Mouse (Mus musculus): Measurements from ENCODE around the gene P2rx6.

DNA sequence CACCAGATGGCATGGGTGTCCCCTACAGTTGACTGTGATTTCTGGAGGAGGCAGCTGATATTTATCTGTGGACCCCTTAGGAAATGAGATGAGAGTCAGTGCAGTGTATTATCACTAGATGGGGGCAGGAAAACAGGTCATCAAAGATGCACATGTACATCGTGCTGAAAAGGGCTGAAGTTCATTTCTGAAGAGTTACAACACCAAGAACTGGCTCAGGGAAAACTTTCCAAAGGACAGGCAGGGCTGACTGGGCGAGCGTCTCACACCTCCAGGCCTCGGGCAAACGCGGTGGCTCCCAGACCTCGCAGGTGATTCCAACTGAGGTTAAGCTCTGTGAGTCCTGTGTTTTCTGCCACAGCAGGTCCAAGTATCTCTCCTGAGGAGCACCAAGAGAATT, 8.8 kb upstream of the P2rx6 start:
- TF ChIP-seq EP300 (IDR thresholded peaks at IDR 0.05) (no peak), CTCF (IDR thresholded peaks at IDR 0.05) (no peak)
